Mouse (Mus musculus): ENCODE data around the gene Gm17949.

Gm17949 gene

GRCm38 (mm10) chr17:56990966-56991365 lies 20.3 kb upstream of the Gm17949 start:
- DNase-seq: peak; percentile 28

DNA sequence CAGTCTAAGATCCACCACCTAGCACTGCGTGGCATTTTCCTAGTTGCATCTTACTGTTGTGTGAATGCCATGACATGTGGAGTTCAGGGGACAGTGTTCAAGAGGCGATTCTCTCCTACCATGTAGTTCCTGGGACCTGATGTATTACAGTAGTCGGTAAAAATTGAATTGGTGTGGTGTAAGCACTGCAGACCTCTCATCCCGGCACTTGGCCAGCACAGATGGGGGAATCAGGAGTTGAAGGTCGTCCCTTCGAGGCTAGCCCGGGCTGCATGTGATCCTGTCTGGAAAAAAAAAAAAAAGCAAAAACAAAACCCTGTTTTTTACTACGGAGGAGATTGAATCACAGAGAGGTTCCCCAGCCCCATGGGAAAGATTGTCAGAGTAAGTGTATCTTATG lies 16.2 kb upstream of the Gm17949 start:
- DNase-seq: no peak

DNA sequence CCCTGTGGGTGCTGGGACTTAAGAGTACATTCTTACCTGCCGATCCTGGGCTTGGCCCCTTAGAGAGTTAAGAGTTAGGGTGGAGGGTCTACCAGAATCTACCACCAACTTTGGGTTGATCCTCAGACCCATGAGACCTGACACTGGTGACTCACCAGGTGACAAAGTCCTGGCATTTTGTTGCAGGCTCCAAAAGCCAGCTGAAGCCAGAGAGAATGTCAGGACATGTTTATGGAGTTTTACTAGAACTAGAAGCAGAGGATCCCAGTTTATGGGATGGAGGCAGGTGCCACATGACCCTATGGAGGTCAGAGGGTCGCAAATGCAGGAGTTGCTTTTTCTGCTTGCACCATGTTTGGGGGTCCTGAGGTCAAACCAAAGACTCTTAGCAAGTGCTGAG lies 14.8 kb upstream of the Gm17949 start:
- no peak for DNase-seq

GRCm38 (mm10) chr17:56997029-56997667 lies 14.1 kb upstream of the Gm17949 start, which contains the start of gene Alkbh7:
Gene Alkbh7 (plus strand): TSS chr17:56997339.
- peak; percentile 97 for DNase-seq

- no peak for DNase-seq
Observed at GRCm38 (mm10) chr17:56999414-56999813, 11.9 kb upstream of the Gm17949 start.

DNA sequence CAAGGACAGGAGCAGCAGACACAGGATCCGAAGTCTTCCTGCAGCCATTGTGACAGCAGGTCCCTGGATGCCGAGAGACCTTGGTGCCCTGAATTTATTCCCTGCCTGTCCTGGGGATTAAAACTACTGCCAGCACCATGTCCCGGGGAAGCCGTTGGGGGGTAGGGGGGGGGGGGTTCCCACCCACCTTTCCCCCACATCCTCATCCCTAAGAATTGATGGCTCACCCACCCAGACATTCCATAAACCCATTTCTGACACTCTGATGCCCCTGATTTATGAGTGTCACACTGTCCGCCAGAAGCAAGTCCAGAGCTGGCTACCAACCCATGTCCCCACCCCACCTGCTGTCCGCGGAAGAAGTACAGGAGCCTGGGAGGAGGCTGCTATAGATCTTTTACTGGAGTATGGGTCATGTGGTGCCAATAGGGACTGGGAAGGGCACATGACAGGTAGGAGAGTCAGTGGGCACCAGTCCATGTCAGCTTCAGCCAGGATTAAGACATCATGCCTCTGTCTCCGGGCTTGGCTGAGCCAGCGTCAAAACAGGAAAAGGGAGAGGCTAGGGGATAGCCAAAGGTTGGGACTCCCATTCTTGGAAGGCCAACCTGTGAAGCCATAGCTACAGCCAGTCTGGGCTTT lies 11.2 kb upstream of the Gm17949 start, which contains the start of gene Pspn:
Gene Pspn, minus strand, starts transcription at position 51 of the 642 bp plus-strand sequence.
- no peak for DNase-seq

DNA sequence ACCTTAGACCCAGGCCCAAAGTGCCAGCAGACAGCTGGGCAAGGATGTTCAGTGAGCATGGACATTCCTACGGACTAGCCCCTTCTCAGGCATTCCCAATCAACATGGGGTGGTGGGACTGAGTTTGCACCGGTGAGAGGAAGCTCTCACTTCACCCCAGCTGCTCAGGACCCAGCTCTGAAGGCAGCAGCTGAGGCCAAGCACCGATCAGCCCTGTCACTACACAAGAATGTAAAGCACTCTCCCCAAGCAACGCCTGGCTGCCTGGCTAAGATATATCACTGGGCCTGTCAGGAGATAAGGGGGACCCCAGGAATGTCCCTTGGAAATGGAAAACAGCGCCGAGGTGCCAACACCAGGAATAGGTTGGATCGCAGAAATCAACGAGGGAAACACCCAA lies 10.0 kb upstream of the Gm17949 start:
- DNase-seq: no peak

DNA sequence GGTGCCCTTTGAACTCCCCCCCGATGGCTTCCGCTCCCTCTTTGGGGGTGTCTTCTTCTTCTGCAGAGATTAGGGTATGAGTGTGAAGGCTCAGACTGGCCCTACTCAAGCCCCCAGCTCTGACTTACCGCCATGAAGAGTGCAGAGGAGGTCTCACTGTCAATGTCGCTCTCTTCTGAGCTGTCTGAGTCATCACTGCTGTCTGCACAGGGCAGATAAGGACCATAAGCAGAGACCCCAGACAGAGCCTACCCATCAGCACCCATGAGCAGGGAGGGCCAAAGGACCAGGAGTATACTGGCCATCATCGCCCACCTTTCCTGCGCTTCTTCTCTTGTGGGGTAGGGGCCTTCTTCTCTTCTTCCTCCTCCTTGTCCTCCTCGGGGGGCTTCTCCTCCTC lies 7.3 kb upstream of the Gm17949 start:
- no peak for DNase-seq

DNA sequence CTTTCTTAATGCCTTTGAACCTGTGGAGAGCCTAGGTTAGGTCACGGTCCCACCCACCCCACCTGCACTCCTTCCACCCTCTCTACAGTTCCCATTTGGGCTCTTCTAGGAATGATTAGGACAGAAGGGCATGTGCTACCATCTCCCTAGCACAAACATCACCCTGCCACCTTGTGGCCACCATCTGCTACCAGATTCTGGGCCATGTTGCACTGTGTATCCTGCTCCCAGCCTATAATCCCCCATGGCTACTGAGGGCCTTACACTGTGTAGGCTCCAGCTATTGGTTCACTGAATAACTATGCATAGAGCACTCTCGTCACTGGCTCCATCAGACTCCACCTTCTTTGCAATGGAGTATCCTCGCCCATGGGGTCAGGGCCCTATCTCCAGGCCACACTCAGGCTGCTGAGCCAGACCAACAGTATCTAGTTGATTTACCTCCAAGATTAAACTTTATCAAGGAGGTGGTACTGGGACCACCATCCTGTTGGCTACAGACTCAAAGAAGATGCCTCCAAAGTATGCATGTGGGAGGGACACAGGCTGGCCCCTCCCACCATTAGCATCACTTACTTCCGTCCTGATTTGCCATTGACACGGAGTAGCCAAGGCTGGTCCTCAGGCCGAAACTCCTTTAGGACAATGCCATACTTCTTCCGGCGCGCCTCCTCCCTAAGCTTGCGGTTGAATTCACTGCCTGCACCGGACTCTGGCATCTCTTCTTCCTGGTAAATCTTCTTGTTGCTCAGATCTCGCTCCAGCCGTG lies 3.9 kb upstream of the Gm17949 start:
- no peak for DNase-seq

DNA sequence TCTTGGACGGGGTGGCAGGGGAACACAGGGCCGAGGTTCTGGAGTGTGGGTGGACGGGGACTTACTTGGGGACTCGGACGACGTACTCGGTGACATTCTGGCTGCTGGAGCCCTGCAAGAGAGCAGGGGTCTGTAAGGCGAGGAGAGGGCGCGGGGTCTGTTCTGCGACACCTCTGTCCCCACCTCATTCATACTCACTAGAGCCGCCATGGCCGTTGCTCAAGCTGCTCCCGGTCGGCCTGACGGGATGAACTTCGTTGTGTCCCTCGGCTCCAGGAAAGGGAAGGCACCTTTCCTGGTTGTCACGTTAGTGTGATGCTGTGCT lies 396 bp upstream of the Gm17949 start:
- no peak for DNase-seq

DNA sequence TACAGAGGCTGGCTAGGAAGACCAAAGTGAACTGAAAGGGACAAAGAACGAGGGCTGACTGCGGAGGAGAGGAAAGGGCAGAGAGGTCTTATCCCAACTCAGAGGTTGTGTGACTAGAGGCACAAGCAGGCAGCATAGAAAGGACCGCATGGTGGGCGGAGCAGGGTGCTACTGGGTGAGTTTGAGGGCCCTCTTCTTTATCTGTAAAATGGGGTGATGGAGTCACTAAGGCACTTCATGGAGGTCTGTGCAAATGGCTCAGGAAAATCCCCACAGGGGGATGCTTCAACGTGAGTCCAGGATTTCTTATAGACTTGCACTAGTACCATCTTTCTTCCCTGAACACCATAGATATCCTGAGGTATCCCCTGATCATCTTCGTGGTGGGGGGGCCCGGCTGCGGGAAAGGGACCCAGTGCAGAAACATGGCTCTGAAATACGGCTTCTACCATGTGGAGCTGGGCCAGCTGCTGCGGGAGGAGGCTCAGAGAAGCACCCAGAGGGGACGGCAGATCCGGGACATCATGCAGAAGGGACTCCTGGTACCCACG lies 1.1 kb downstream of the Gm17949 start:
- peak; percentile 72 for DNase-seq

DNA sequence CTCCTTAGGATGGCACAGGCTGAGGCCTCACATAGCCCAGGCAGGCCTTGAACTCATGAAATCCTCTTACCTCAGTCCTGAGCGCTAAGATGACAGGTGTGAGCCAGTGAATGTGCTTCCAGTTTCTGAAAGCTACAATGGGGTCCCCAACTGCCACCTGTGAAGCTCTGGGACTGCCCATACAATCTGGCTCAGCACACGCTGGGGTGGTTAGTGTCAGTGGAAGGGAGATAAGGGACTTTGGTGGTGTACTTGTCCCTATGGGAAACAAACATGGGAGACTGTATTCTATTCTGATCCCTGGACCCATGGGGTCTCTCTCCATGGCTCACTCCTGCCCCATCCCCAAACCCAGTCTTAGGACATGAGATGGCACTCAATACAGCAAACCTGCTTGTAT lies 8.4 kb downstream of the Gm17949 start:
- DNase-seq: no peak

GRCm38 (mm10) chr17:57020960-57021359 lies 9.7 kb downstream of the Gm17949 start:
- DNase-seq: no peak

GRCm38 (mm10) chr17:57027471-57027870 lies 16.2 kb downstream of the Gm17949 start:
- no peak for DNase-seq

DNA sequence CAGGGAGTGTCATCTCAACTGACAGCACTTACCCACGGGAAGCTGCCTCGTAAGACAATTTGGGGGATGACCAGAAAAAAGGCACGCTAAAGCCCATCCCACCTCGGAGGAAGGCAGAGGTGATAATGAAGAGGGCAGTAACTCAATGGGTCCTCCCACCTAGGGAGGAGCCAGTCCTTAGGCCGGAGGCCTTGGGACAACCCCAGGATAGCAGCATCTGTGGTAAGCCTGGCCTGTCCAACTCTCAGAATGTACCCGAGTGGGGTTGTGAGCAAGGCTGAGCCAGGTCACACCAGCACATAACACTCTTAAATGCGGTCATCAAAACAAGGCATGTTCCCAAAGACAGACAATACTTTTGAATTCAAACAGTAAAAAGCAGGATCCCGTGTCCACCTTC lies 18.4 kb downstream of the Gm17949 start:
- DNase-seq: no peak

- DNase-seq: no peak
Observed at GRCm38 (mm10) chr17:57030931-57031660, 19.8 kb downstream of the Gm17949 start, which contains the start of gene Khsrp. Gene Khsrp (minus strand): TSS chr17:57031522.

GRCm38 (mm10) chr17:57031661-57032420 lies 20.6 kb downstream of the Gm17949 start:
- peak; percentile 100 for DNase-seq

- peak; percentile 65 for DNase-seq
Observed at GRCm38 (mm10) chr17:57032854-57033253, 21.6 kb downstream of the Gm17949 start.

GRCm38 (mm10) chr17:57038978-57039377 lies 27.7 kb downstream of the Gm17949 start:
- no peak for DNase-seq

DNA sequence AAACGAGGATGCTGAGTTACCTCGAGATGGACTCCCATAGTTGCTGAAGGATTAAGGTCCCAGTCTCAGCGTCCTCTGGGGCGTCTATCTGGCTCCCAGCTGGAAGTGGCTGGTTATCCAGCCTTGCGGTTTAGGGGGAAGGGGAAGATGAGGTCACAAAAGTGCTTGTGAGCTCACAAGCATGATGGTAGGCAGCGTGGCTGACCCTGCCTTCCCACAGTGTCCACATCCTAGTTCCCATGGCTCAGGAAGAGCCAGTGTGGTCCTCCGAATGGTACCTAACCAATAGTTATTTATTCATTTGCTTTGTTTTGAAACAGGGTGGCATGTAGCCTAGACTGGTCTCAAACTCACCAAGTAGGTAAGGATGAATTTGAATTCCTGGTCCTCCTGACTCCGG lies 30.3 kb downstream of the Gm17949 start, which contains the start of gene Slc25a41:
Gene Slc25a41, minus strand, starts transcription at position 101 of the 400 bp plus-strand sequence.
- DNase-seq: no peak

DNA sequence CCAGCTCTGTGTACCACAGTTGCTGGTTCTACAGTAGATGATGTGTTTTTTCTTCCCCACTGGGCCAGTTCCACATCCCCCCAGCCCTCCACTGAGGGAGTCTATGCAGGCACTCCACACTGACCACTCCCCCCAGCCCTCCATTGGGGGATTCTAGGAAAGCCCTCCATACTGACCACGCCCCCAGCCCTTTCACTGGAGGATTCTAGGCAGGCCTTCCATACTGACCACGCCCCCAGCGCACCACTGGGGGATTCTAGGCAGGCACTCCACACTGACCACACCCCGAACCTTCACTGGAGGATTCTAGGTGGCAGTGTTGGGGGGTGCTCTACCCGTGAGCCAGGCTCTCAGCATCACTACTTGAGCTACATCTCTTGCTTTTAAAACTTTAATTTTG lies 36.1 kb downstream of the Gm17949 start:
- no peak for DNase-seq

- DNase-seq: no peak
Observed at GRCm38 (mm10) chr17:57048816-57049215, 37.5 kb downstream of the Gm17949 start.
